Mouse (Mus musculus) adrenal gland, postnatal 10 days (tissue): ENCODE data around the gene Med13l. TPM values are rescaled to one million over a fixed set of nuclear protein-coding genes. Genes with fewer than 3 reads are reported as not detected.

ENCODE experiments used
- DNase-seq: peaks from one replicate; pipeline ENCODE4 v3.0.0; 2021; ENCODE audit warnings: mixed read lengths
- total RNA-seq, 2 experiments: library from RNA; stranded (reverse); gene quantifications; 2 replicates each; pipeline ENCODE4 v1.2.3; 2021

Gene Med13l
- total RNA-seq, 2 experiments from 2014 or later = 39.0 to 43.6 TPM

DNA sequence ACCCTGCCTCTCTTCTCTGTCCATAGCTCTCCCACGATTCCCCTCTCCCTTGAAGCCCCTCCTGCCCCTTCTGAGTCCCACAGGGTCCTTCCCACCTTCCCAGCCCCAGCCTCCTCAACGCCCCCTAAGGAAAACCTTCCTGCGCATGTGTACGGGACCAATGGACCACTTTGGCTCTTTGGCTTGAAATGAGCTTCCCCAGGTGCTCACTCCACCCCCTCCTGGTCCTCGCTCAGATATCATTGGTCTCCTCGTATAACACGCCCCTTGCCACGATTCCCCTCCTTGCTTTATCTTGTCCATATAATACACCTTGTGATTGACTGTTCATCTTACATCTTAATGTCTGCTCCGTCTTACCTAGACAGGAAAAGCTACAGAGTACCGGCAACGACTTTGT lies 237.3 kb downstream of the Med13l start:
- DNase-seq = no peak

DNA sequence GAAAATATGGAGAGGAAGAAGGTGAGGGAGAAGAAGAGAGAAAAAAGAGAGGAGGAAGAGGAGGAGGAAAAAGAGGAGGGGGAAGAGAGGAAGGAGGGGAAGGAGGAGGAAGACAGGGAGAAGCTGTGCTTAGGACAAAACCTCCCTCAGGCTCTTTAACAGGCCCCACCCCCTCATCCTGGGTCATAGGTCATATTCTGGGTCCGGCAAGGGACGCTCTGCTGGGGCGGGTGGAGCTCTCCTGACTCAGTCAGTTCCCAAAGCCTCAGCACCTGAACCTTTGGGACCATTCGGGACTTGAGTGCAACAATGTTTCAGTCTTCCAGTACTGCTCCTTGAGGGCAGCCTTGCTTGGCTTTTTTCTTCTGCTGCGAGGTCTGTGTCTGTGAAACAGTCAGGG lies 241.1 kb downstream of the Med13l start:
- no peak for DNase-seq

DNA sequence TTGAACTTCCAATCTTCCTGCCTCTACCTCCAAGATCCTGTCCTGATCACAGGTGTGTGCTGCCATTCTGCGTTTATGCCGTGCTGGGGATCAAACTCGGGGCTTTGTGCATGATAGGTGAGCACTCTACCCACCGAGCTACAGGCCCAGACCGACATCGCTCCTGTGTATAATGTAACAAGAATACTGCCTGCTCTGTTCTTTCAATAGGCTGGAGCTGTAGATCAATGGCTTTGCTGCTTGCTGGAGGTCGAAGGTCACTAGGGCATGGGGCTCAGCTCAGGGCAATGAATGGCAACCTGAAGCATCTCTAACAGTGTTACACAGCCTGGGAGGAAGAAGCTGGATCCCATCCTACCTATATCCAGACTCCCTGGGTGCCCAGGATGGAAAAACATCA lies 241.6 kb downstream of the Med13l start:
- no peak for DNase-seq

DNA sequence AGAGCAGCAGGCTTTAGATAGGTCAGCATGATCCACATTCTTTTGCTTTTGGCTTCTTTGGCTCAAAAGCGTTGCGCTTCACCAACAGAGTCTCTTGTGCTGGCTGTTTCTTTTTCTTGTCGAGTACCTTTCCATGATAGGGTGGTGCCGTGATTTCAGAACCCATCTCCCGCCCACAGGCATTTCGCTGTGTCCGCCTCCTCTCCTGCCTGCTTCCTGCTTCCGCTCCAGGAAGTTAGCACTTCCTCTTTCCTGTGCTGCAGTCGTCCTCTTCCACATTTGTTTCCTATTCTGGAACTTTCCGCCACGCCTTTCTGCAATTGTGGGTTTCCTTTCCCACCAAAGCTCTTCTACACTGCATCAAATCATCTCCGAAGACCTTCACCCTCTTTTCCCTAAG lies 248.5 kb downstream of the Med13l start:
- DNase-seq = no peak

DNA sequence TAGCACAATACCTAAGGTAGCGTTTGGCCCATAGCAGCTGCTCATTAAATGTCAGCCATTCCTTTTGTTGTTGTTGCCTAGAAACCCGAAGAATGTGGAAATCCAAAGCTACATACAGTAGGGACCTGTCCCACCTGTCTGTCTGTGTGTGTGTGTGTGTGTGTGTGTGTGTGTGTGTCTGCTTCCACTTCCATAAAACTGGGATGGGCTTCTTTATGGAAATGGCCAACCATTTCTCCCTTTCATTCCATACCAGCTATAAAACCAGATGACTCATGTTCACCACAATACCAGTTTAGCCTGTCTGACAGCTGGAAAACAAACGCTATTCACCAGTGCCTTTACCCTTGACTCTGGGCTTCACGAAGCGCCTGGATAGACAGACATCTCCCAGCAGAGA lies 249.1 kb downstream of the Med13l start:
- DNase-seq = no peak

DNA sequence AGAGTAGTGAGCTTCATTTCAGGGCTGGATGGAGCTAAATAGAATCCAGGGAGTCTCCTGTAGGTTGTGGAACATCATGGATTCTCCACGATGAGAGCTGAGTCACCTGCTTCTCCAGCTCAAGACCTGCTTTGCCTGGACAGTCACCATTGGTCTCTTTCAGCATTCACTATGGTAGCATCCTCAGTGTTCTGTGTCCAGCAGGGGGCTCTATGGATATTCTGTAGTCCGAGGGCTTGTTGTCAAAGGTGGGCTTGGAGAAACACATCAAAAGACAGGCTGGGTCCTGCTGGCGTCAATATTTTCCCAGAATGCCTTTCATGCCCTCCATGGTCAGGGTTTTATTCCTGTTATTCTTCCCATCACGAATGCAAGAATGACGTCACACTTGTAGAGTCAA lies 251.2 kb downstream of the Med13l start:
- no peak for DNase-seq

DNA sequence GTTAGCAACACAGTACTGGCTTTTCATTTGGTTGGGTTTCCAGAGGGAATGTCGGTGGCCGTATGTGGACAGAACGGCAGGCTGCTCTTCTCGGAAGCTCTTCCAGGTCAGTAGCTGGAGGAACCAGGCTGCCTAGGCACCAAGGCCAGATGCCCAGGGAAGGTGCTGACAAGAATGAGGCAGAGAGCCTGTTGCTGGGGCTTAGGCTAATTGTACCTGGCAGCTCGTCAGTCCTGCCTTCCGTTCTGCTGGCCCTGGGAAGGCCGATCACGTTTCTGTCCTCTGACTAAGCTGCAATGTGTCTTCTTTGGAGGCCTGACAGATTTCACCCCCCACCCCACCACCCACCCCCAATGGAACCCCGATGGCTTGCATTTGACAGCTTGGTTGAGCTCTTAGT lies 251.9 kb downstream of the Med13l start:
- DNase-seq = no peak

DNA sequence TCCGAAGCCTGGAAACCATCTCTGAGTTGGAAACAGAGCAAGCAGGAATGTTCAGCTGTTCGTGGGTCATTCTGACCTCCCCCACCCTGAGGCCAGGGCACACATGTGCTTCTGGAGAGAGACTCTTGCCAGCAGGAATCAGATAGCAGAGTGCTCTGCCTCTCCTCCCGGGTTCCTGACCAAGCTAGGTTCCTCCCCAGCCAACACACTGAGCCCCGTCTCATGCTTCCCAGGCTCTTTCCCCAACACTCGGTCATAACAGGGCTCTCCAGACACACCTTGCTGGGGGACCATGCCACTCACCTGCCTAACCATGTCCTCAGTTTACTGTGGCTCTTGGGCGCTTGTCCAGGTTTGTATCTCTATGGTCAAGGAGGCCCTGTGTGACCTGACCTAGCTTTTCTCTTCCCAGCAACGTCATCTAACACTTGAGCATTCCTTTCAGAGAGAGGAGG lies 252.5 kb downstream of the Med13l start:
- DNase-seq = peak; percentile 34

DNA sequence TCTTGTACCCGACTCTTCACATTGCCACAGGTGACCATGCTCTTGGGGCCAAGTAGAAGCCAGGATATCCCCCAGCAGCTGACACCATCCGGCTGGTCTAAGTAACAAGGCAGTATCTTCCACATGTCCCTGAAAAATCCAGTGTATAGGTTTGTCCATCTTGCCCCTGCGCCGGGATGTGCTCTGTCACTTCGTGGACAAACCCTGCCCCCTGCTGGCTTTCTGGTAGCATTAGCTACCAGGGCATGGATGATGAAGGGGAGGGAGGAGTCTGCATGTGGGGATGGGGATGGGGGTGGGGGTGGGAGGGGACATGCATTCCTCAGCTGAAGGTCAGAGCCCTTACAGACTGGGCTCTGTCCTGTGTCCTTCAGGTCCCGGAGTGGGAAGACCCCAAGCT lies 253.6 kb downstream of the Med13l start:
- DNase-seq = peak; percentile 66
